ENCODE assay signal across 8 mouse cellular contexts in genomic region chr17:36914108-36914507, GRCm38 (mm10). TPM values are rescaled to one million over a fixed set of nuclear protein-coding genes. Genes with fewer than 3 reads are reported as not detected.
DNase-seq lines count a peak whose midpoint lies in the region; ATAC-seq and TF ChIP-seq lines count a peak whose summit lies in the region.

No protein-coding gene starts in this region.

- intact Hi-C loops in heart, adult 2 months (cut with DNase I), result loop anchor here (2.0 kb wide), 2 partner anchors 45 to 135 kb away; partner anchors contain the start of genes Znrd1 and Znrd1as

- H3K27me3 ChIP-seq in heart, adult 2 months (ENCODE audit: control insufficient read depth, insufficient read depth, low read length), result no peaks in the 10 kb centered on the region
- no peaks in the 10 kb centered on the region; the same call in 1 of the 2 replicates for H3K27me3 ChIP-seq in heart, embryonic 12.5 days (replicated peaks)

- no peaks in the 10 kb centered on the region for H3K9me3 ChIP-seq in heart, embryonic 12.5 days (replicated peaks)

- no peak overlapping the region for H3K27ac ChIP-seq in heart, adult 2 months
- H3K27ac ChIP-seq in heart, embryonic 12.5 days (ENCODE audit: poor library complexity, severe bottlenecking), result no peak overlapping the region

- no peak for TF ChIP-seq POLR2A in heart, adult 2 months (IDR thresholded peaks at IDR 0.05; ENCODE audit: insufficient read depth, low read depth, low read length)

- no peak overlapping the region for H3K4me3 ChIP-seq in heart, adult 2 months
- no peak overlapping the region for H3K4me3 ChIP-seq in heart, embryonic 12.5 days

- 18% methylated on average over 2 of the region's 2 CpGs for WGBS in heart, adult 2 months
- WGBS in heart, embryonic 12.5 days, result 4% methylated on average over 2 of the region's 2 CpGs

- no peaks in the 10 kb centered on the region for H3K4me1 ChIP-seq in heart, adult 2 months (ENCODE audit: control insufficient read depth, insufficient read depth, low read length)
- H3K4me1 ChIP-seq in heart, embryonic 12.5 days (replicated peaks), result no peaks in the 10 kb centered on the region

- ATAC-seq in heart, embryonic 12.5 days (ENCODE audit: insufficient number of reproducible peaks, low FRiP score), result no peak
- ATAC-seq in activated CD4-positive, CD25-positive, alpha-beta regulatory T cell, adult 4 months, result peak; percentile 63
- ATAC-seq in common myeloid progenitor, adult 5-6 weeks (replicated peaks; ENCODE audit: low read depth, poor library complexity, severe bottlenecking), result peak; percentile 84

- H3K79me2 ChIP-seq in heart, adult 2 months (replicated peaks; ENCODE audit: control insufficient read depth, insufficient read depth, low read length), result no peaks in the 10 kb centered on the region

- no peaks in the 10 kb centered on the region for H3K36me3 ChIP-seq in heart, adult 2 months (ENCODE audit: control insufficient read depth, insufficient read depth, low read length)
- H3K36me3 ChIP-seq in heart, embryonic 12.5 days, result no peaks in the 10 kb centered on the region

- peak; percentile 91 for TF ChIP-seq CTCF in heart, adult 2 months (IDR thresholded peaks at IDR 0.05)

- no peak overlapping the region for H3K4me2 ChIP-seq in heart, embryonic 12.5 days

- peak; percentile 63 to 68 for DNase-seq in heart, adult 2 months
- peak; percentile 21 to 47 for DNase-seq in heart, adult 9 months (ENCODE audit: low spot score in 2 of 2)
- DNase-seq in layer of hippocampus, postnatal 25 days (ENCODE audit: extremely low spot score in 1 of 2, low spot score in 1 of 2), result peak; percentile 60 to 89
- DNase-seq in mesoderm, embryonic 11.5 days (ENCODE audit: low read depth, low spot score), result peak; percentile 85
- peak; percentile 40 to 64 for DNase-seq in spleen, postnatal 14 days (ENCODE audit: low spot score in 2 of 2)

- no peak for TF ChIP-seq EP300 in heart, adult 2 months (IDR thresholded peaks at IDR 0.05; ENCODE audit: insufficient read depth, low read depth, low read length)

- H3K9ac ChIP-seq in heart, adult 2 months (ENCODE audit: low read depth, low read length), result no peak overlapping the region
- no peak overlapping the region for H3K9ac ChIP-seq in heart, embryonic 12.5 days

RNA-seq across cellular contexts. Expression of gene Trim31, which starts 16.2 kb away (rescaled TPM):
- total RNA-seq in heart, adult 2 months (2021), result not detected
- polyA plus RNA-seq in heart, adult 2 months (2012; rRNA removed), result not detected in 2 replicates
- polyA plus RNA-seq in heart, embryonic 12.5 days (2016; fragmentation: Nextera tagmentation; extraction: Ambion mirVana), result not detected in 2 replicates
- polyA plus RNA-seq in activated CD4-positive, CD25-positive, alpha-beta regulatory T cell, adult 4 months (2017; shearing (Covaris generic)), result not detected
- not detected in 2 replicates for total RNA-seq in common myeloid progenitor, adult 5-6 weeks (2017)
- under 1 TPM in 1 of 2 experiments, not detected in 1; 0.15 TPM for total RNA-seq in layer of hippocampus, postnatal 25 days (2021)

RNA-seq across cellular contexts. Expression of gene Trim40, which starts 24.2 kb away (rescaled TPM):
- not detected for total RNA-seq in heart, adult 2 months (2021)
- polyA plus RNA-seq in heart, adult 2 months (2012; rRNA removed), result not detected in 2 replicates
- not detected in 2 replicates for polyA plus RNA-seq in heart, embryonic 12.5 days (2016; fragmentation: Nextera tagmentation; extraction: Ambion mirVana)
- polyA plus RNA-seq in activated CD4-positive, CD25-positive, alpha-beta regulatory T cell, adult 4 months (2017; shearing (Covaris generic)), result not detected
- not detected in 2 replicates for total RNA-seq in common myeloid progenitor, adult 5-6 weeks (2017)
- not detected for total RNA-seq in layer of hippocampus, postnatal 25 days (2021)

RNA-seq across cellular contexts. Expression of gene Rnf39, which starts 28.6 kb away (rescaled TPM):
- total RNA-seq in heart, adult 2 months (2021), result under 1 TPM; 0.77 to 0.81 TPM
- 0.64 and 1.00 TPM in 2 replicates for polyA plus RNA-seq in heart, adult 2 months (2012; rRNA removed)
- polyA plus RNA-seq in heart, embryonic 12.5 days (2016; fragmentation: Nextera tagmentation; extraction: Ambion mirVana), result not detected in 2 replicates
- polyA plus RNA-seq in activated CD4-positive, CD25-positive, alpha-beta regulatory T cell, adult 4 months (2017; shearing (Covaris generic)), result not detected
- 0.05 TPM in 1 of 2 replicates, not detected in the other for total RNA-seq in common myeloid progenitor, adult 5-6 weeks (2017)
- 1 to 10 TPM; 3.2 to 6.4 TPM for total RNA-seq in layer of hippocampus, postnatal 25 days (2021)

RNA-seq across cellular contexts. Expression of gene Ppp1r11, which starts 37.4 kb away (rescaled TPM):
- total RNA-seq in heart, adult 2 months (2021), result 100 to 1,000 TPM in 1 of 2 experiments, 10 to 100 TPM in 1; 92.4 to 108 TPM
- 56.8 and 70.8 TPM in 2 replicates for polyA plus RNA-seq in heart, adult 2 months (2012; rRNA removed)
- polyA plus RNA-seq in heart, embryonic 12.5 days (2016; fragmentation: Nextera tagmentation; extraction: Ambion mirVana), result 83.2 and 83.8 TPM in 2 replicates
- polyA plus RNA-seq in activated CD4-positive, CD25-positive, alpha-beta regulatory T cell, adult 4 months (2017; shearing (Covaris generic)), result 100 to 1,000 TPM; 190 to 210 TPM
- total RNA-seq in common myeloid progenitor, adult 5-6 weeks (2017), result 41.4 and 79.0 TPM in 2 replicates
- 100 to 1,000 TPM; 122 to 145 TPM for total RNA-seq in layer of hippocampus, postnatal 25 days (2021)

RNA-seq across cellular contexts. Expression of gene Znrd1, which starts 44.3 kb away (rescaled TPM):
- 10 to 100 TPM; 25.9 to 29.0 TPM for total RNA-seq in heart, adult 2 months (2021)
- polyA plus RNA-seq in heart, adult 2 months (2012; rRNA removed), result 19.8 and 26.2 TPM in 2 replicates
- 37.5 and 40.3 TPM in 2 replicates for polyA plus RNA-seq in heart, embryonic 12.5 days (2016; fragmentation: Nextera tagmentation; extraction: Ambion mirVana)
- polyA plus RNA-seq in activated CD4-positive, CD25-positive, alpha-beta regulatory T cell, adult 4 months (2017; shearing (Covaris generic)), result 10 to 100 TPM; 72.7 to 81.5 TPM
- total RNA-seq in common myeloid progenitor, adult 5-6 weeks (2017), result 35.6 and 37.3 TPM in 2 replicates
- 10 to 100 TPM; 36.1 to 39.9 TPM for total RNA-seq in layer of hippocampus, postnatal 25 days (2021)

Comparison
In these comparisons a context has a peak if more than half of its experiments do, and no peak if none do; other contexts are left out.
1. DNase-seq: peak in every context shown above with its lines; median percentile 85 in mesoderm, embryonic 11.5 days; 74 in layer of hippocampus, postnatal 25 days; 66 in heart, adult 2 months; 52 in spleen, postnatal 14 days; 34 in heart, adult 9 months.